Mouse (Mus musculus) liver, embryonic 13.5 days (tissue): ENCODE data around the gene Actbl2. TPM values are rescaled to one million over a fixed set of nuclear protein-coding genes. Genes with fewer than 3 reads are reported as not detected.

Source experiments
- ATAC-seq: fragments of 200-750 bp; cut with Nextera tagmentation; 2 replicates; pipeline ENCODE4 v1.8.0; 2017; ENCODE audit warnings: low read depth, mild to moderate bottlenecking, moderate number of reproducible peaks, moderate library complexity
- DNase-seq: peaks from one replicate; pipeline ENCODE4 v3.0.0; 2022
- H3K27ac ChIP-seq: fragments of 300-500 bp; sonication (generic); 2 replicates; pipeline ENCODE4 v1.5.1; 2015; ENCODE audit warnings: moderate library complexity, mild to moderate bottlenecking, inconsistent platforms
- H3K27me3 ChIP-seq: fragments of 300-500 bp; sonication (generic); 2 replicates; pipeline ENCODE4 v1.6.1; 2015; ENCODE audit warnings: mild to moderate bottlenecking, inconsistent platforms
- H3K36me3 ChIP-seq: fragments of 300-500 bp; sonication (generic); 2 replicates; pipeline ENCODE4 v1.6.1; 2015; ENCODE audit warnings: mild to moderate bottlenecking, inconsistent platforms
- H3K4me1 ChIP-seq: fragments of 300-500 bp; sonication (generic); replicated peaks from 2 replicates; pipeline ENCODE4 v1.6.1; 2015; ENCODE audit warnings: inconsistent platforms
- H3K4me2 ChIP-seq: fragments of 300-500 bp; sonication (generic); 2 replicates; pipeline ENCODE4 v1.6.1; 2015; ENCODE audit warnings: inconsistent platforms, mild to moderate bottlenecking, moderate library complexity
- H3K4me3 ChIP-seq: fragments of 300-500 bp; sonication (generic); replicated peaks from 2 replicates; pipeline ENCODE4 v1.5.1; 2015; ENCODE audit warnings: mild to moderate bottlenecking, inconsistent platforms
- H3K9ac ChIP-seq: fragments of 300-500 bp; sonication (generic); 2 replicates; pipeline ENCODE4 v1.6.1; 2015; ENCODE audit warnings: mild to moderate bottlenecking, inconsistent platforms
- H3K9me3 ChIP-seq: fragments of 300-500 bp; sonication (generic); replicated peaks from 2 replicates; pipeline ENCODE4 v1.6.1; 2016; ENCODE audit warnings: inconsistent platforms
- whole genome bisulfite sequencing: fragments of 180-500 bp; shearing (Covaris S2); methylation state at CpG from one replicate; pipeline ENCODE4 v1.1.7; 2015; ENCODE audit not compliant: insufficient replicate concordance; 5-methylcytosine and 5-hydroxymethylcytosine counted together
- polyA plus RNA-seq: library from polyadenylated mRNA; unstranded; fragments of >200 nt; fragmentation: Nextera tagmentation; extraction: Ambion mirVana; gene quantifications from 2 replicates; pipeline ENCODE4 v1.2.1, GENCODE M21; 2015

Actbl2 gene
- polyA plus RNA-seq, 1 experiment from 2014 or later = not detected

- no peaks in the 10 kb centered on the region for H3K27me3 ChIP-seq
- no peaks in the 10 kb centered on the region for H3K4me1 ChIP-seq
- H3K36me3 ChIP-seq = no peaks in the 10 kb centered on the region
- DNase-seq = no peak
- no peak overlapping the region for H3K27ac ChIP-seq
- WGBS = 61% methylated on average over 2 of the region's 2 CpGs
- no peak overlapping the region for H3K4me2 ChIP-seq
- no peak overlapping the region for H3K9ac ChIP-seq
- ATAC-seq = no peak
- H3K4me3 ChIP-seq = no peak overlapping the region
- H3K9me3 ChIP-seq = no peaks in the 10 kb centered on the region
Measured at GRCm38 (mm10) chr13:111304194-111304593, 49.4 kb downstream of the Actbl2 start.

GRCm38 (mm10) chr13:111304736-111305135, 49.9 kb downstream of the Actbl2 start:
- Histone ChIP-seq H3K4me3 (no peak overlapping the region), H3K27me3 (no peaks in the 10 kb centered on the region), H3K4me1 (no peaks in the 10 kb centered on the region), H3K9me3 (no peaks in the 10 kb centered on the region), H3K9ac (no peak overlapping the region), H3K4me2 (no peak overlapping the region), H3K27ac (no peak overlapping the region), H3K36me3 (no peaks in the 10 kb centered on the region)
- ATAC-seq (no peak), DNase-seq (no peak)
- 75% methylated on average over 5 of the region's 5 CpGs for WGBS

Other genes starting within 250 kb of the Actbl2 start
- gene Gpbp1, start 235.1 kb downstream of the Actbl2 start, polyA plus RNA-seq = 38.4 and 53.2 TPM in 2 replicates